Mouse (Mus musculus): ENCODE data around the gene Wfdc21. TPM values are rescaled to one million over a fixed set of nuclear protein-coding genes. Genes with fewer than 3 reads are reported as not detected.

Gene Wfdc21
- polyA plus RNA-seq, 1 experiment from 2014 or later = not detected

GRCm38 (mm10) chr11:83793264-83793663, 46.5 kb downstream of the Wfdc21 start:
- Histone ChIP-seq H3K9ac (replicated peaks; ENCODE audit: low read length) (no peak overlapping the region), H3K4me2 (ENCODE audit: low read depth, low read length) (no peak overlapping the region), H3K27ac (replicated peaks; ENCODE audit: low read depth, low read length) (no peak overlapping the region), H3K4me1 (ENCODE audit: control insufficient read depth, insufficient read depth, low read length) (no peaks in the 10 kb centered on the region), H3K9me3 (replicated peaks; ENCODE audit: control insufficient read depth, low read length) (no peaks in the 10 kb centered on the region), H3K36me3 (replicated peaks; ENCODE audit: control insufficient read depth, insufficient read depth, low read depth, low read length) (no peaks in the 10 kb centered on the region), H3K27me3 (ENCODE audit: control insufficient read depth, insufficient read depth, low read length) (no peaks in the 10 kb centered on the region), H3K4me3 (ENCODE audit: low read depth, low read length) (no peak overlapping the region)
- DNase-seq (ENCODE audit: low spot score) (no peak), ATAC-seq (replicated peaks; ENCODE audit: insufficient number of reproducible peaks, low FRiP score, low TSS enrichment, low read depth) (no peak)
- 85% methylated on average over 14 of the region's 14 CpGs for WGBS

GRCm38 (mm10) chr11:83796112-83796511, 49.4 kb downstream of the Wfdc21 start:
- DNase-seq (ENCODE audit: low spot score) (no peak), ATAC-seq (replicated peaks; ENCODE audit: insufficient number of reproducible peaks, low FRiP score, low TSS enrichment, low read depth) (no peak)
- H3K36me3 ChIP-seq (replicated peaks; ENCODE audit: control insufficient read depth, insufficient read depth, low read depth, low read length) = no peaks in the 10 kb centered on the region
- H3K4me3 ChIP-seq (ENCODE audit: low read depth, low read length) = no peak overlapping the region
- no peaks in the 10 kb centered on the region for H3K27me3 ChIP-seq (ENCODE audit: control insufficient read depth, insufficient read depth, low read length)
- no peaks in the 10 kb centered on the region for H3K4me1 ChIP-seq (ENCODE audit: control insufficient read depth, insufficient read depth, low read length)
- no peak overlapping the region for H3K4me2 ChIP-seq (ENCODE audit: low read depth, low read length)
- H3K27ac ChIP-seq (replicated peaks; ENCODE audit: low read depth, low read length) = no peak overlapping the region
- H3K9me3 ChIP-seq (replicated peaks; ENCODE audit: control insufficient read depth, low read length) = no peaks in the 10 kb centered on the region
- WGBS = 82% methylated on average over 6 of the region's 6 CpGs
- no peak overlapping the region for H3K9ac ChIP-seq (replicated peaks; ENCODE audit: low read length)

GRCm38 (mm10) chr11:83796980-83797608, 50.4 kb downstream of the Wfdc21 start:
- 82% methylated on average over 10 of the region's 10 CpGs for WGBS
- H3K36me3 ChIP-seq (replicated peaks; ENCODE audit: control insufficient read depth, insufficient read depth, low read depth, low read length) = no peaks in the 10 kb centered on the region
- H3K9ac ChIP-seq (replicated peaks; ENCODE audit: low read length) = no peak overlapping the region
- no peaks in the 10 kb centered on the region for H3K9me3 ChIP-seq (replicated peaks; ENCODE audit: control insufficient read depth, low read length)
- H3K4me3 ChIP-seq (ENCODE audit: low read depth, low read length) = no peak overlapping the region
- no peak overlapping the region for H3K4me2 ChIP-seq (ENCODE audit: low read depth, low read length)
- DNase-seq (ENCODE audit: low spot score) = no peak
- H3K4me1 ChIP-seq (ENCODE audit: control insufficient read depth, insufficient read depth, low read length) = no peaks in the 10 kb centered on the region
- H3K27me3 ChIP-seq (ENCODE audit: control insufficient read depth, insufficient read depth, low read length) = no peaks in the 10 kb centered on the region
- no peak overlapping the region for H3K27ac ChIP-seq (replicated peaks; ENCODE audit: low read depth, low read length)
- ATAC-seq (replicated peaks; ENCODE audit: insufficient number of reproducible peaks, low FRiP score, low TSS enrichment, low read depth) = no peak

- no peaks in the 10 kb centered on the region for H3K4me1 ChIP-seq (ENCODE audit: control insufficient read depth, insufficient read depth, low read length)
- 80% methylated on average over 12 of the region's 12 CpGs for WGBS
- H3K9me3 ChIP-seq (replicated peaks; ENCODE audit: control insufficient read depth, low read length) = no peaks in the 10 kb centered on the region
- no peak overlapping the region for H3K27ac ChIP-seq (replicated peaks; ENCODE audit: low read depth, low read length)
- H3K27me3 ChIP-seq (ENCODE audit: control insufficient read depth, insufficient read depth, low read length) = no peaks in the 10 kb centered on the region
- DNase-seq (ENCODE audit: low spot score) (no peak), ATAC-seq (replicated peaks; ENCODE audit: insufficient number of reproducible peaks, low FRiP score, low TSS enrichment, low read depth) (no peak)
- no peak overlapping the region for H3K4me2 ChIP-seq (ENCODE audit: low read depth, low read length)
- H3K4me3 ChIP-seq (ENCODE audit: low read depth, low read length) = no peak overlapping the region
- no peaks in the 10 kb centered on the region for H3K36me3 ChIP-seq (replicated peaks; ENCODE audit: control insufficient read depth, insufficient read depth, low read depth, low read length)
- no peak overlapping the region for H3K9ac ChIP-seq (replicated peaks; ENCODE audit: low read length)
These were observed 53.2 kb downstream of the Wfdc21 start for GRCm38 (mm10) chr11:83799871-83800430.

- H3K27me3 ChIP-seq (ENCODE audit: control insufficient read depth, insufficient read depth, low read length) = no peaks in the 10 kb centered on the region
- WGBS = 69% methylated on average over 8 of the region's 8 CpGs
- peak; percentile 71 for DNase-seq (ENCODE audit: low spot score)
These were observed 55.4 kb downstream of the Wfdc21 start for GRCm38 (mm10) chr11:83802166-83802565.

More at GRCm38 (mm10) chr11:83802166-83802565, 55.4 kb downstream of the Wfdc21 start:
- ATAC-seq (replicated peaks; ENCODE audit: insufficient number of reproducible peaks, low FRiP score, low TSS enrichment, low read depth) = no peak
- Histone ChIP-seq H3K9ac (replicated peaks; ENCODE audit: low read length) (no peak overlapping the region), H3K4me3 (ENCODE audit: low read depth, low read length) (no peak overlapping the region), H3K4me2 (ENCODE audit: low read depth, low read length) (no peak overlapping the region), H3K4me1 (ENCODE audit: control insufficient read depth, insufficient read depth, low read length) (no peaks in the 10 kb centered on the region), H3K9me3 (replicated peaks; ENCODE audit: control insufficient read depth, low read length) (no peaks in the 10 kb centered on the region), H3K36me3 (replicated peaks; ENCODE audit: control insufficient read depth, insufficient read depth, low read depth, low read length) (no peaks in the 10 kb centered on the region), H3K27ac (replicated peaks; ENCODE audit: low read depth, low read length) (no peak overlapping the region)

Other genes starting within 250 kb of the Wfdc21 start
- gene Heatr9, start 224.8 kb upstream of the Wfdc21 start, polyA plus RNA-seq (2014; fragmentation: Nextera tagmentation; extraction: Ambion mirVana) = not detected in 2 replicates
- not detected in 2 replicates for gene Ccl5, start 216.4 kb upstream of the Wfdc21 start, polyA plus RNA-seq (2014; fragmentation: Nextera tagmentation; extraction: Ambion mirVana)
- gene Ccl9, start 168.3 kb upstream of the Wfdc21 start, polyA plus RNA-seq (2014; fragmentation: Nextera tagmentation; extraction: Ambion mirVana) = 1.2 and 3.1 TPM in 2 replicates
- 1.2 and 3.1 TPM in 2 replicates for gene Ccl6, start 153.9 kb upstream of the Wfdc21 start, polyA plus RNA-seq (2014; fragmentation: Nextera tagmentation; extraction: Ambion mirVana)
- gene Rpl9-ps1, start 101.3 kb upstream of the Wfdc21 start, polyA plus RNA-seq (2014; fragmentation: Nextera tagmentation; extraction: Ambion mirVana) = not detected in 2 replicates
- 0.68 and 1.6 TPM in 2 replicates for gene Ccl3, start 97.6 kb upstream of the Wfdc21 start, polyA plus RNA-seq (2014; fragmentation: Nextera tagmentation; extraction: Ambion mirVana)
- gene Ccl4, start 84.4 kb upstream of the Wfdc21 start, polyA plus RNA-seq (2014; fragmentation: Nextera tagmentation; extraction: Ambion mirVana) = 0.92 TPM in 1 of 2 replicates, not detected in the other
- gene Wfdc17, start 42.9 kb upstream of the Wfdc21 start, polyA plus RNA-seq (2014; fragmentation: Nextera tagmentation; extraction: Ambion mirVana) = 0.59 TPM in 1 of 2 replicates, not detected in the other
- not detected in 2 replicates for gene Wfdc18, start 37.9 kb upstream of the Wfdc21 start, polyA plus RNA-seq (2014; fragmentation: Nextera tagmentation; extraction: Ambion mirVana)
- gene Heatr6, start 6.8 kb downstream of the Wfdc21 start, polyA plus RNA-seq (2014; fragmentation: Nextera tagmentation; extraction: Ambion mirVana) = 21.6 and 22.3 TPM in 2 replicates
- gene Hnf1b, start 103.1 kb downstream of the Wfdc21 start, polyA plus RNA-seq (2014; fragmentation: Nextera tagmentation; extraction: Ambion mirVana) = not detected in 2 replicates
- gene Ddx52, start 195.1 kb downstream of the Wfdc21 start, polyA plus RNA-seq (2014; fragmentation: Nextera tagmentation; extraction: Ambion mirVana) = 57.5 and 60.5 TPM in 2 replicates
- gene Synrg, start 217.5 kb downstream of the Wfdc21 start, polyA plus RNA-seq (2014; fragmentation: Nextera tagmentation; extraction: Ambion mirVana) = 8.0 and 8.3 TPM in 2 replicates

Data from embryonic facial prominence, embryonic 11.5 days (tissue).